Mouse (Mus musculus) CH12.LX (cell line): ENCODE data around the gene Rsc1a1. TPM values are rescaled to one million over a fixed set of nuclear protein-coding genes. Genes with fewer than 3 reads are reported as not detected.
A peak's percentile ranks its signal among the peaks of the same experiment; 100 is the strongest.

Source experiments
- DNase-seq: peaks from one replicate; pipeline ENCODE4 v3.0.0-alpha.2; 2013; ENCODE audit errors: extremely low read depth
- H3K27ac ChIP-seq: 2 replicates; pipeline ENCODE4 v1.5.1; 2012; ENCODE audit warnings: low read depth, mild to moderate bottlenecking, control low read depth, moderate library complexity; ENCODE audit not compliant: insufficient read depth
- H3K27me3 ChIP-seq: replicated peaks from 2 replicates; pipeline ENCODE3; 2012; ENCODE audit warnings: inconsistent platforms
- H3K36me3 ChIP-seq, 2 experiments: replicated peaks in 1 of 2; 2 replicates each; pipeline versions ENCODE3 to v1.6.1; 2012; ENCODE audit warnings: inconsistent platforms in 1 of 2, low read length in 1 of 2, mild to moderate bottlenecking in 1 of 2, mixed read lengths in 1 of 2, moderate library complexity in 1 of 2; ENCODE audit not compliant: control insufficient read depth in 1 of 2, insufficient read depth in 1 of 2
- H3K4me1 ChIP-seq, 2 experiments: 2 replicates each; pipeline ENCODE4 v1.6.1; 2012; ENCODE audit warnings: inconsistent platforms in 1 of 2, moderate library complexity in 1 of 2; ENCODE audit not compliant: insufficient read depth in 2 of 2, control insufficient read depth in 1 of 2
- H3K4me2 ChIP-seq: 2 replicates; pipeline ENCODE4 v1.6.1; 2012; ENCODE audit warnings: low read depth, mild to moderate bottlenecking, control low read depth; ENCODE audit not compliant: poor library complexity, insufficient read depth, severe bottlenecking
- H3K4me3 ChIP-seq, 3 experiments: fragments of 150-350 bp in 1 of 3; sonication (generic) in 1 of 3; replicated peaks in 1 of 3; 2 replicates each; pipeline versions ENCODE3 to v1.5.1; 2011 to 2012; ENCODE audit warnings: low read depth in 2 of 3, low read length in 2 of 3, mild to moderate bottlenecking in 2 of 3, moderate library complexity in 2 of 3, control low read depth in 1 of 3, improper control_type of control experiment in 1 of 3, inconsistent platforms in 1 of 3, mixed read lengths in 1 of 3; ENCODE audit not compliant: poor library complexity in 1 of 3
- H3K79me2 ChIP-seq: replicated peaks from 2 replicates; pipeline ENCODE4 v1.6.1; 2012; ENCODE audit warnings: mild to moderate bottlenecking, moderate library complexity; ENCODE audit not compliant: control insufficient read depth, poor library complexity, insufficient read depth, severe bottlenecking; ENCODE audit errors: extremely low read depth
- H3K9ac ChIP-seq: 2 replicates; pipeline ENCODE4 v1.6.1; 2012; ENCODE audit warnings: low read depth, mild to moderate bottlenecking, control low read depth, moderate library complexity; ENCODE audit not compliant: insufficient read depth
- H3K9me3 ChIP-seq: replicated peaks from 2 replicates; pipeline ENCODE3; 2012; ENCODE audit warnings: low read length, inconsistent platforms, mixed read lengths
- BHLHE40 ChIP-seq: IDR thresholded peaks from 2 replicates; pipeline ENCODE4 v1.6.1; 2011; ENCODE audit warnings: mild to moderate bottlenecking, low read depth, low read length, improper control_type of control experiment
- CHD1 ChIP-seq: IDR thresholded peaks from 2 replicates; pipeline ENCODE4 v1.6.1; 2012; ENCODE audit warnings: low read depth, low read length, improper control_type of control experiment, inconsistent platforms
- CHD2 ChIP-seq: IDR thresholded peaks from 2 replicates; pipeline ENCODE4 v1.6.1; 2011; ENCODE audit warnings: low read length, improper control_type of control experiment
- CTCF ChIP-seq, 2 experiments: IDR thresholded peaks in 1 of 2; conservative IDR thresholded peaks in 1 of 2; 2 replicates each; pipeline ENCODE4 v1.5.1; 2011 to 2012; ENCODE audit warnings: low read depth in 2 of 2, low read length in 2 of 2, improper control_type of control experiment in 1 of 2, inconsistent platforms in 1 of 2, mild to moderate bottlenecking in 1 of 2, moderate library complexity in 1 of 2
- E2F4 ChIP-seq: IDR thresholded peaks from 2 replicates; pipeline ENCODE4 v1.6.1; 2011; ENCODE audit warnings: low read depth, low read length, improper control_type of control experiment; ENCODE audit not compliant: insufficient replicate concordance
- ELF1 ChIP-seq: IDR thresholded peaks from 2 replicates; pipeline ENCODE4 v1.6.1; 2014; ENCODE audit warnings: low read depth, mild to moderate bottlenecking, inconsistent platforms, low read length, improper control_type of control experiment
- EP300 ChIP-seq: IDR thresholded peaks from 2 replicates; pipeline ENCODE4 v1.6.1; 2011; ENCODE audit warnings: low read length, improper control_type of control experiment
- ETS1 ChIP-seq: conservative IDR thresholded peaks from 2 replicates; pipeline ENCODE4 v1.6.1; 2012; ENCODE audit warnings: low read depth, mild to moderate bottlenecking, inconsistent platforms, low read length, improper control_type of control experiment, moderate library complexity
- GABPA ChIP-seq: IDR thresholded peaks from 2 replicates; pipeline ENCODE4 v1.6.1; 2012; ENCODE audit warnings: low read depth, low read length, improper control_type of control experiment, inconsistent platforms; ENCODE audit not compliant: insufficient replicate concordance
- HCFC1 ChIP-seq: IDR thresholded peaks from 2 replicates; pipeline ENCODE4 v1.6.1; 2012; ENCODE audit warnings: low read depth, mild to moderate bottlenecking, inconsistent platforms, low read length, improper control_type of control experiment
- IRF4 ChIP-seq: IDR thresholded peaks from 2 replicates; pipeline ENCODE4 v1.6.1; 2014; ENCODE audit warnings: low read depth, mild to moderate bottlenecking, inconsistent platforms, low read length, improper control_type of control experiment
- JUN ChIP-seq: IDR thresholded peaks from 2 replicates; pipeline ENCODE4 v1.6.1; 2011; ENCODE audit warnings: low read depth, mild to moderate bottlenecking, low read length, improper control_type of control experiment, moderate library complexity; ENCODE audit not compliant: insufficient read depth
- JUND ChIP-seq: conservative IDR thresholded peaks from 2 replicates; pipeline ENCODE4 v1.6.1; 2011; ENCODE audit warnings: low read depth, low read length, improper control_type of control experiment
- KAT2A ChIP-seq: IDR thresholded peaks from 2 replicates; pipeline ENCODE4 v1.6.1; 2012; ENCODE audit warnings: low read length, improper control_type of control experiment, inconsistent platforms; ENCODE audit not compliant: insufficient replicate concordance
- MAFK ChIP-seq: IDR thresholded peaks from 2 replicates; pipeline ENCODE4 v1.6.1; 2011; ENCODE audit warnings: low read length, improper control_type of control experiment; ENCODE audit not compliant: insufficient replicate concordance
- MAX ChIP-seq: IDR thresholded peaks from 2 replicates; pipeline ENCODE4 v1.6.1; 2011; ENCODE audit warnings: low read length, improper control_type of control experiment
- MAZ ChIP-seq: IDR thresholded peaks from 2 replicates; pipeline ENCODE4 v1.6.1; 2012; ENCODE audit warnings: low read depth, mild to moderate bottlenecking, inconsistent platforms, low read length, improper control_type of control experiment, moderate library complexity
- MEF2A ChIP-seq: IDR thresholded peaks from 2 replicates; pipeline ENCODE4 v1.6.1; 2014; ENCODE audit warnings: low read depth, mild to moderate bottlenecking, inconsistent platforms, low read length, improper control_type of control experiment, borderline replicate concordance
- MXI1 ChIP-seq: IDR thresholded peaks from 2 replicates; pipeline ENCODE4 v1.6.1; 2011; ENCODE audit warnings: mild to moderate bottlenecking, low read depth, low read length, improper control_type of control experiment
- MYC ChIP-seq: IDR thresholded peaks from 2 replicates; pipeline ENCODE4 v1.6.1; 2011; ENCODE audit warnings: low read depth, mild to moderate bottlenecking, improper control_type of control experiment, low read length
- NELFE ChIP-seq: IDR thresholded peaks from 2 replicates; pipeline ENCODE4 v1.6.1; 2011; ENCODE audit warnings: low read depth, low read length, improper control_type of control experiment
- NRF1 ChIP-seq: IDR thresholded peaks from 2 replicates; pipeline ENCODE4 v1.6.1; 2014; ENCODE audit warnings: low read depth, mild to moderate bottlenecking, inconsistent platforms, low read length, improper control_type of control experiment, moderate library complexity
- PAX5 ChIP-seq: IDR thresholded peaks from 2 replicates; pipeline ENCODE4 v1.6.1; 2012; ENCODE audit warnings: low read length, inconsistent platforms, mixed read lengths
- POLR2A ChIP-seq: IDR thresholded peaks from 2 replicates; pipeline ENCODE4 v1.6.1; 2011; ENCODE audit warnings: low read depth, mild to moderate bottlenecking, improper control_type of control experiment, low read length
- POLR2AphosphoS2 ChIP-seq: IDR thresholded peaks from 2 replicates; pipeline ENCODE4 v1.6.1; 2011; ENCODE audit warnings: low read depth, low read length, improper control_type of control experiment
- RAD21 ChIP-seq: IDR thresholded peaks from 2 replicates; pipeline ENCODE4 v1.6.1; 2011; ENCODE audit warnings: low read depth, mild to moderate bottlenecking, low read length, improper control_type of control experiment, moderate library complexity
- RCOR1 ChIP-seq: conservative IDR thresholded peaks from 2 replicates; pipeline ENCODE4 v1.6.1; 2012; ENCODE audit warnings: low read depth, mild to moderate bottlenecking, inconsistent platforms, low read length, improper control_type of control experiment
- SIN3A ChIP-seq: IDR thresholded peaks from 2 replicates; pipeline ENCODE4 v1.6.1; 2012; ENCODE audit warnings: low read length, improper control_type of control experiment, inconsistent platforms
- SMC3 ChIP-seq: IDR thresholded peaks from 2 replicates; pipeline ENCODE4 v1.6.1; 2011; ENCODE audit warnings: low read depth, low read length, improper control_type of control experiment
- TBP ChIP-seq: conservative IDR thresholded peaks from 2 replicates; pipeline ENCODE4 v1.6.1; 2011; ENCODE audit warnings: low read depth, low read length, improper control_type of control experiment
- TCF12 ChIP-seq: IDR thresholded peaks from 2 replicates; pipeline ENCODE4 v1.6.1; 2014; ENCODE audit warnings: low read depth, mild to moderate bottlenecking, inconsistent platforms, low read length, improper control_type of control experiment
- UBTF ChIP-seq: IDR thresholded peaks from 2 replicates; pipeline ENCODE4 v1.6.1; 2012; ENCODE audit warnings: low read depth, mild to moderate bottlenecking, inconsistent platforms, low read length, improper control_type of control experiment, moderate library complexity
- USF1 ChIP-seq: IDR thresholded peaks from 2 replicates; pipeline ENCODE4 v1.6.1; 2014; ENCODE audit warnings: low read depth, mild to moderate bottlenecking, inconsistent platforms, low read length, improper control_type of control experiment
- USF2 ChIP-seq: conservative IDR thresholded peaks from 2 replicates; pipeline ENCODE4 v1.6.1; 2011; ENCODE audit warnings: low read depth, low read length, improper control_type of control experiment
- ZC3H11A ChIP-seq: IDR thresholded peaks from 2 replicates; pipeline ENCODE4 v1.6.1; 2012; ENCODE audit warnings: low read depth, mild to moderate bottlenecking, inconsistent platforms, low read length, improper control_type of control experiment
- ZKSCAN1 ChIP-seq: IDR thresholded peaks from 2 replicates; pipeline ENCODE4 v1.6.1; 2012; ENCODE audit warnings: low read depth, inconsistent platforms, low read length, improper control_type of control experiment, borderline replicate concordance
- ZMIZ1 ChIP-seq: IDR thresholded peaks from 2 replicates; pipeline ENCODE4 v1.6.1; 2012; ENCODE audit warnings: low read depth, mild to moderate bottlenecking, inconsistent platforms, low read length, improper control_type of control experiment
- ZNF384 ChIP-seq: IDR thresholded peaks from 2 replicates; pipeline ENCODE4 v1.6.1; 2012; ENCODE audit warnings: low read depth, low read length, improper control_type of control experiment, inconsistent platforms
- dilution Hi-C: fragments of 300-500 bp; cut with MboI; formaldehyde crosslinking; loops from 2 replicates; pipeline ENCODE4 v1.14.3; 2020; ENCODE audit warnings: low sequenced_read_pairs; ENCODE audit not compliant: extremely low pct_unique_long_range_greater_than_20kb, extremely low pct_ligation_motif_present
- in situ Hi-C: fragments of 300-500 bp; cut with MboI; formaldehyde crosslinking; loops from 3 replicates; pipeline ENCODE4 v1.14.3; 2019; ENCODE audit warnings: low sequenced_read_pairs, low pct_ligation_motif_present, low pct_unique_long_range_greater_than_20kb, mixed read lengths
- polyA plus RNA-seq: library from polyadenylated mRNA; unstranded; fragments of >175 nt; gene quantifications from 2 replicates; pipeline ENCODE4 v1.2.1, GENCODE M21; 2012; ENCODE audit warnings: low read depth; ENCODE audit not compliant: insufficient read length
- total RNA-seq, 2 experiments: library from RNA; depleted of rRNA; stranded (reverse); fragments of 300-350 nt in 1 of 2; fragments of >200 nt in 1 of 2; gene quantifications; 2 replicates each; pipeline ENCODE4 v1.2.3; 2012 to 2014

The Rsc1a1 gene
- total and polyA plus RNA-seq, 3 experiments, result 3.4 to 14.0 (median 7.0) TPM

- H3K79me2 ChIP-seq, result peaks cover 10% of the 10 kb centered on the region; the same call in 1 of the 2 replicates
- dilution Hi-C loops, result no loop called here
- H3K4me2 ChIP-seq, result peak overlapping the region; percentile 73
- TF ChIP-seq GABPA, result no peak
- no peak for TF ChIP-seq JUN
- TF ChIP-seq CTCF (conservative IDR thresholded peaks at IDR 0.05 in 1 of 2, IDR thresholded peaks at IDR 0.05 in 1 of 2; ENCODE audit: low read depth in 2 of 2, low read length in 2 of 2), result no peak
- 0 out of 2 replicates have a peak, but pooled peaks have one; percentile 3 for TF ChIP-seq IRF4
- TF ChIP-seq PAX5, result no peak
- TF ChIP-seq ZKSCAN1, result no peak
- no peak for TF ChIP-seq MXI1
- peak; percentile 58 for TF ChIP-seq NRF1
- no peak for TF ChIP-seq USF2
- peak; percentile 88 for TF ChIP-seq UBTF
- no peak for TF ChIP-seq EP300
- no peak for TF ChIP-seq CHD2
- no peak for TF ChIP-seq KAT2A
- no peak for TF ChIP-seq MAFK
- no peak for TF ChIP-seq USF1
- TF ChIP-seq RAD21, result no peak
- TF ChIP-seq POLR2AphosphoS2, result no peak
- TF ChIP-seq POLR2A, result peak; percentile 79
- TF ChIP-seq SMC3, result no peak
- no peak for TF ChIP-seq ZC3H11A
- no peak for TF ChIP-seq RCOR1
- TF ChIP-seq MAZ, result 0 out of 2 replicates have a peak, but pooled peaks have one; percentile 27
- TF ChIP-seq ZNF384, result no peak
- no peak for TF ChIP-seq SIN3A
- TF ChIP-seq BHLHE40, result no peak
- TF ChIP-seq ELF1, result no peak
- TF ChIP-seq JUND, result no peak
- 0 out of 2 replicates have a peak, but pooled peaks have one; percentile 15 for TF ChIP-seq HCFC1
- no peak for TF ChIP-seq MYC
- TF ChIP-seq MEF2A, result no peak
- peak; percentile 63; the same call in 1 of the 2 replicates for TF ChIP-seq ZMIZ1
- no peak for TF ChIP-seq TBP
- TF ChIP-seq E2F4, result no peak
- TF ChIP-seq ETS1, result no peak
- TF ChIP-seq CHD1, result no peak
- no peak for TF ChIP-seq MAX
- peak; percentile 44; the same call in 1 of the 2 replicates for TF ChIP-seq NELFE
- TF ChIP-seq TCF12, result peak; percentile 36; the same call in 1 of the 2 replicates
- TF ChIP-seq, all 38 proteins: peak for 9
- Histone ChIP-seq H3K27me3 (no peaks in the 10 kb centered on the region), H3K9ac (peak overlapping the region; percentile 81), H3K4me1 (peaks cover 2 to 44% of the 10 kb centered on the region in 2 experiments; a peak in 3 of 4 replicates), H3K9me3 (peaks cover 5% of the 10 kb centered on the region), H3K4me3 (peak overlapping the region; percentile 73 to 83 (median 78)), H3K36me3 (peaks cover 0 to 10% of the 10 kb centered on the region in 2 experiments), H3K27ac (no peak overlapping the region)
- in situ Hi-C loops, result no loop called here
- no peak for DNase-seq
Observed at GRCm38 (mm10) chr4:141664011-141664745, 21.2 kb downstream of the Rsc1a1 start.
